Mouse (Mus musculus) heart, postnatal 0 days (tissue): Measurements from ENCODE around the gene Aaed1.

Experiments used
- CTCF ChIP-seq: IDR thresholded peaks from 2 replicates; pipeline ENCODE4 v1.5.1; 2016; ENCODE audit warnings: antibody characterized with exemption, control low read depth, low read depth
- EP300 ChIP-seq: IDR thresholded peaks from 2 replicates; pipeline ENCODE4 v1.6.1; 2016; ENCODE audit warnings: antibody characterized with exemption, low read depth

GRCm38 (mm10) chr13:64240626-64241025, 71.9 kb downstream of the Aaed1 start:
- TF ChIP-seq EP300 = no peak
- no peak for TF ChIP-seq CTCF
